Mouse (Mus musculus) ES-Bruce4 (cell line): ENCODE results near the gene Foxk1. TPM values are rescaled to one million over a fixed set of nuclear protein-coding genes. Genes with fewer than 3 reads are reported as not detected.

Source experiments
- H3K27ac ChIP-seq: 2 replicates; pipeline ENCODE4 v1.5.1; 2012; ENCODE audit warnings: low read length, inconsistent platforms; ENCODE audit not compliant: insufficient read depth
- H3K27me3 ChIP-seq: 2 replicates; pipeline ENCODE4 v1.6.1; 2012; ENCODE audit warnings: mild to moderate bottlenecking, low read length, inconsistent platforms; ENCODE audit not compliant: control insufficient read depth, poor library complexity, insufficient read depth, severe bottlenecking
- H3K36me3 ChIP-seq: 2 replicates; pipeline ENCODE4 v1.6.1; 2012; ENCODE audit warnings: inconsistent platforms, mild to moderate bottlenecking, low read length, moderate library complexity; ENCODE audit not compliant: control insufficient read depth, poor library complexity, insufficient read depth, severe bottlenecking
- H3K4me1 ChIP-seq: one replicate; pipeline ENCODE4 v1.8.1; 2011; ENCODE audit warnings: low read length; ENCODE audit not compliant: control insufficient read depth, insufficient read depth
- H3K4me3 ChIP-seq: 2 replicates; pipeline ENCODE4 v1.5.1; 2011; ENCODE audit warnings: low read depth, mild to moderate bottlenecking, low read length
- H3K9ac ChIP-seq: 2 replicates; pipeline ENCODE4 v1.6.1; 2012; ENCODE audit warnings: low read depth, mild to moderate bottlenecking, inconsistent platforms; ENCODE audit not compliant: poor library complexity, severe bottlenecking
- H3K9me3 ChIP-seq: replicated peaks from 2 replicates; pipeline ENCODE4 v1.6.1; 2012; ENCODE audit warnings: mild to moderate bottlenecking, low read length, inconsistent platforms; ENCODE audit not compliant: control insufficient read depth, poor library complexity, insufficient read depth, severe bottlenecking
- CTCF ChIP-seq: IDR thresholded peaks from one replicate; pipeline ENCODE4 v1.8.1; 2011; ENCODE audit warnings: low read depth, low read length
- EP300 ChIP-seq: IDR thresholded peaks from 2 replicates; pipeline ENCODE4 v1.6.1; 2011; ENCODE audit warnings: low read depth, low read length; ENCODE audit not compliant: insufficient read depth
- POLR2A ChIP-seq: IDR thresholded peaks from one replicate; pipeline ENCODE4 v1.8.1; 2011; ENCODE audit warnings: low read length; ENCODE audit not compliant: insufficient read depth
- polyA plus RNA-seq: library from polyadenylated mRNA; stranded (reverse); fragments of >200 nt; gene quantifications from 2 replicates; pipeline ENCODE4 v1.2.4, GENCODE M21; 2011; ENCODE audit warnings: low read depth; ENCODE audit not compliant: missing spikeins, insufficient read depth, insufficient read length

Foxk1 gene
- polyA plus RNA-seq, 1 experiment: 17.7 TPM

GRCm38 (mm10) chr5:142442045-142442440 lies 40.7 kb downstream of the Foxk1 start:
- TF ChIP-seq EP300: no peak
- no peak for TF ChIP-seq CTCF
- no peak for TF ChIP-seq POLR2A
- H3K9me3 ChIP-seq: no peaks in the 10 kb centered on the region
- no peaks in the 10 kb centered on the region for H3K27me3 ChIP-seq
- no peak overlapping the region for H3K4me3 ChIP-seq
- H3K36me3 ChIP-seq: no peaks in the 10 kb centered on the region
- H3K27ac ChIP-seq: no peak overlapping the region
- no peak overlapping the region for H3K9ac ChIP-seq
- H3K4me1 ChIP-seq: peaks cover 11% of the 10 kb centered on the region

GRCm38 (mm10) chr5:142443514-142443913 lies 42.2 kb downstream of the Foxk1 start:
- H3K9me3 ChIP-seq: no peaks in the 10 kb centered on the region
- H3K9ac ChIP-seq: no peak overlapping the region
- no peak overlapping the region for H3K4me3 ChIP-seq
- H3K36me3 ChIP-seq: no peaks in the 10 kb centered on the region
- no peaks in the 10 kb centered on the region for H3K27me3 ChIP-seq
- TF ChIP-seq CTCF: no peak
- no peak for TF ChIP-seq POLR2A
- no peak for TF ChIP-seq EP300
- H3K4me1 ChIP-seq: peaks cover 11% of the 10 kb centered on the region
- H3K27ac ChIP-seq: no peak overlapping the region

- Histone ChIP-seq H3K27ac (no peak overlapping the region), H3K9me3 (no peaks in the 10 kb centered on the region), H3K4me3 (no peak overlapping the region), H3K36me3 (no peaks in the 10 kb centered on the region), H3K9ac (no peak overlapping the region), H3K4me1 (peaks cover 11% of the 10 kb centered on the region), H3K27me3 (no peaks in the 10 kb centered on the region)
- TF ChIP-seq EP300 (no peak), CTCF (no peak), POLR2A (no peak)
Observed at GRCm38 (mm10) chr5:142443994-142444393, 42.7 kb downstream of the Foxk1 start.

- Histone ChIP-seq H3K9ac (no peak overlapping the region), H3K27me3 (no peaks in the 10 kb centered on the region), H3K4me3 (no peak overlapping the region), H3K36me3 (no peaks in the 10 kb centered on the region), H3K27ac (no peak overlapping the region), H3K4me1 (peaks cover 11% of the 10 kb centered on the region), H3K9me3 (no peaks in the 10 kb centered on the region)
- TF ChIP-seq POLR2A (no peak), EP300 (no peak), CTCF (no peak)
Observed at GRCm38 (mm10) chr5:142444791-142445531, 43.7 kb downstream of the Foxk1 start.

- Histone ChIP-seq H3K36me3 (no peaks in the 10 kb centered on the region), H3K4me3 (no peak overlapping the region), H3K9me3 (no peaks in the 10 kb centered on the region), H3K27me3 (no peaks in the 10 kb centered on the region), H3K27ac (no peak overlapping the region), H3K4me1 (peaks cover 11% of the 10 kb centered on the region), H3K9ac (no peak overlapping the region)
- no peak for TF ChIP-seq EP300
Observed at GRCm38 (mm10) chr5:142445709-142446108, 44.4 kb downstream of the Foxk1 start.

GRCm38 (mm10) chr5:142448076-142448475 lies 46.8 kb downstream of the Foxk1 start:
- Histone ChIP-seq H3K27ac (no peak overlapping the region), H3K4me3 (no peak overlapping the region), H3K4me1 (peaks cover 7% of the 10 kb centered on the region), H3K9me3 (no peaks in the 10 kb centered on the region), H3K27me3 (no peaks in the 10 kb centered on the region), H3K36me3 (no peaks in the 10 kb centered on the region), H3K9ac (no peak overlapping the region)
- no peak for TF ChIP-seq EP300
- TF ChIP-seq POLR2A: no peak
- TF ChIP-seq CTCF: peak; percentile 92
